Mouse (Mus musculus): ENCODE measurements around the gene Rps26. TPM values are rescaled to one million over a fixed set of nuclear protein-coding genes. Genes with fewer than 3 reads are reported as not detected.
"Not testable (repeated sequence)": the region's sequence is repeated elsewhere in the genome, so short reads cannot be mapped to it uniquely, and the experiment has no call there.

The Rps26 gene
- polyA plus RNA-seq, 1 experiment from 2014 or later = 604 TPM

- no peak for ATAC-seq (replicated peaks; ENCODE audit: insufficient number of reproducible peaks, low FRiP score, low TSS enrichment)
- no peaks in the 10 kb centered on the region for H3K9me3 ChIP-seq (replicated peaks; ENCODE audit: control insufficient read depth, low read length)
- H3K36me3 ChIP-seq (ENCODE audit: control insufficient read depth, insufficient read depth, low read length) = 0 out of 2 replicates have a peak, but pooled peaks cover 2% of the 10 kb centered on the region
- H3K4me1 ChIP-seq (ENCODE audit: control insufficient read depth, insufficient read depth, low read length) = peaks cover 6% of the 10 kb centered on the region; the same call in 1 of the 2 replicates
- H3K4me3 ChIP-seq (ENCODE audit: low read depth, low read length) = no peak overlapping the region
- H3K9ac ChIP-seq (ENCODE audit: low read depth, low read length) = no peak overlapping the region
- WGBS (ENCODE audit: insufficient replicate concordance) = 86% methylated on average over 13 of the region's 13 CpGs
- no peak overlapping the region for H3K4me2 ChIP-seq
- H3K27ac ChIP-seq (ENCODE audit: low read depth, low read length) = no peak overlapping the region
- no peaks in the 10 kb centered on the region for H3K27me3 ChIP-seq (ENCODE audit: control insufficient read depth, insufficient read depth, low read length)
Measured at GRCm38 (mm10) chr10:128635697-128636096, 9.2 kb upstream of the Rps26 start.

- 0 out of 2 replicates have a peak, but pooled peaks cover 2% of the 10 kb centered on the region for H3K36me3 ChIP-seq (ENCODE audit: control insufficient read depth, insufficient read depth, low read length)
- no peak overlapping the region for H3K4me3 ChIP-seq (ENCODE audit: low read depth, low read length)
- no peak overlapping the region for H3K4me2 ChIP-seq
- no peak overlapping the region for H3K9ac ChIP-seq (ENCODE audit: low read depth, low read length)
- no peaks in the 10 kb centered on the region for H3K4me1 ChIP-seq (ENCODE audit: control insufficient read depth, insufficient read depth, low read length)
- no peaks in the 10 kb centered on the region for H3K9me3 ChIP-seq (replicated peaks; ENCODE audit: control insufficient read depth, low read length)
- ATAC-seq (replicated peaks; ENCODE audit: insufficient number of reproducible peaks, low FRiP score, low TSS enrichment) = no peak; the same call in 1 of the 2 replicates
- WGBS (ENCODE audit: insufficient replicate concordance) = 26% methylated on average over 6 of the region's 6 CpGs
- H3K27me3 ChIP-seq (ENCODE audit: control insufficient read depth, insufficient read depth, low read length) = no peaks in the 10 kb centered on the region
- no peak overlapping the region for H3K27ac ChIP-seq (ENCODE audit: low read depth, low read length)
Measured at GRCm38 (mm10) chr10:128631571-128631970, 5.0 kb upstream of the Rps26 start.

GRCm38 (mm10) chr10:128630306-128630705, 3.8 kb upstream of the Rps26 start:
- not testable (repeated sequence) for H3K27ac ChIP-seq (ENCODE audit: low read depth, low read length); H3K36me3 ChIP-seq (ENCODE audit: control insufficient read depth, insufficient read depth, low read length); H3K4me1 ChIP-seq (ENCODE audit: control insufficient read depth, insufficient read depth, low read length); ATAC-seq (replicated peaks; ENCODE audit: insufficient number of reproducible peaks, low FRiP score, low TSS enrichment); H3K27me3 ChIP-seq (ENCODE audit: control insufficient read depth, insufficient read depth, low read length); H3K9me3 ChIP-seq (replicated peaks; ENCODE audit: control insufficient read depth, low read length); H3K4me2 ChIP-seq; H3K4me3 ChIP-seq (ENCODE audit: low read depth, low read length); H3K9ac ChIP-seq (ENCODE audit: low read depth, low read length)
- 77% methylated on average over 5 of the region's 5 CpGs for WGBS (ENCODE audit: insufficient replicate concordance)

- ATAC-seq (replicated peaks; ENCODE audit: insufficient number of reproducible peaks, low FRiP score, low TSS enrichment) = no peak
- WGBS (ENCODE audit: insufficient replicate concordance) = 71% methylated on average over 2 of the region's 2 CpGs
- no peak overlapping the region for H3K4me3 ChIP-seq (ENCODE audit: low read depth, low read length)
- H3K4me2 ChIP-seq = no peak overlapping the region
- no peak overlapping the region for H3K27ac ChIP-seq (ENCODE audit: low read depth, low read length)
- H3K36me3 ChIP-seq (ENCODE audit: control insufficient read depth, insufficient read depth, low read length) = peaks cover 5% of the 10 kb centered on the region; the same call in 1 of the 2 replicates
- peaks cover 5% of the 10 kb centered on the region for H3K4me1 ChIP-seq (ENCODE audit: control insufficient read depth, insufficient read depth, low read length)
- H3K9me3 ChIP-seq (replicated peaks; ENCODE audit: control insufficient read depth, low read length) = no peaks in the 10 kb centered on the region
- H3K9ac ChIP-seq (ENCODE audit: low read depth, low read length) = no peak overlapping the region
- no peaks in the 10 kb centered on the region for H3K27me3 ChIP-seq (ENCODE audit: control insufficient read depth, insufficient read depth, low read length)
Measured at GRCm38 (mm10) chr10:128629746-128630145, 3.2 kb upstream of the Rps26 start.

- 74% methylated on average over 10 of the region's 10 CpGs for WGBS (ENCODE audit: insufficient replicate concordance)
- no peak for ATAC-seq (replicated peaks; ENCODE audit: insufficient number of reproducible peaks, low FRiP score, low TSS enrichment)
- H3K4me2 ChIP-seq = no peak overlapping the region
- no peaks in the 10 kb centered on the region for H3K27me3 ChIP-seq (ENCODE audit: control insufficient read depth, insufficient read depth, low read length)
- H3K27ac ChIP-seq (ENCODE audit: low read depth, low read length) = no peak overlapping the region
- peaks cover 5% of the 10 kb centered on the region for H3K4me1 ChIP-seq (ENCODE audit: control insufficient read depth, insufficient read depth, low read length)
- peaks cover 16% of the 10 kb centered on the region for H3K36me3 ChIP-seq (ENCODE audit: control insufficient read depth, insufficient read depth, low read length)
- no peaks in the 10 kb centered on the region for H3K9me3 ChIP-seq (replicated peaks; ENCODE audit: control insufficient read depth, low read length)
- H3K4me3 ChIP-seq (ENCODE audit: low read depth, low read length) = no peak overlapping the region
- H3K9ac ChIP-seq (ENCODE audit: low read depth, low read length) = no peak overlapping the region
Measured at GRCm38 (mm10) chr10:128627398-128628317, 1.1 kb upstream of the Rps26 start.

- Histone ChIP-seq H3K9me3 (replicated peaks; ENCODE audit: control insufficient read depth, low read length) (no peaks in the 10 kb centered on the region), H3K9ac (ENCODE audit: low read depth, low read length) (peak overlapping the region; percentile 91), H3K36me3 (ENCODE audit: control insufficient read depth, insufficient read depth, low read length) (peaks cover 16% of the 10 kb centered on the region), H3K4me1 (ENCODE audit: control insufficient read depth, insufficient read depth, low read length) (peaks cover 5% of the 10 kb centered on the region), H3K27me3 (ENCODE audit: control insufficient read depth, insufficient read depth, low read length) (no peaks in the 10 kb centered on the region), H3K27ac (ENCODE audit: low read depth, low read length) (peak overlapping the region; percentile 74; the same call in 1 of the 2 replicates), H3K4me3 (ENCODE audit: low read depth, low read length) (peak overlapping the region; percentile 71), H3K4me2 (peak overlapping the region; percentile 98)
- 35% methylated on average over 7 of the region's 7 CpGs for WGBS (ENCODE audit: insufficient replicate concordance)
- no peak for ATAC-seq (replicated peaks; ENCODE audit: insufficient number of reproducible peaks, low FRiP score, low TSS enrichment)
Measured at GRCm38 (mm10) chr10:128625287-128625894, 1.2 kb downstream of the Rps26 start.

GRCm38 (mm10) chr10:128623106-128623613, 3.4 kb downstream of the Rps26 start:
- 76% methylated on average over 3 of the region's 4 CpGs for WGBS (ENCODE audit: insufficient replicate concordance)
- not testable (repeated sequence) for H3K27me3 ChIP-seq (ENCODE audit: control insufficient read depth, insufficient read depth, low read length); ATAC-seq (replicated peaks; ENCODE audit: insufficient number of reproducible peaks, low FRiP score, low TSS enrichment); H3K9me3 ChIP-seq (replicated peaks; ENCODE audit: control insufficient read depth, low read length); H3K27ac ChIP-seq (ENCODE audit: low read depth, low read length); H3K4me1 ChIP-seq (ENCODE audit: control insufficient read depth, insufficient read depth, low read length); H3K9ac ChIP-seq (ENCODE audit: low read depth, low read length); H3K4me3 ChIP-seq (ENCODE audit: low read depth, low read length); H3K4me2 ChIP-seq
- peaks cover 16% of the 10 kb centered on the region for H3K36me3 ChIP-seq (ENCODE audit: control insufficient read depth, insufficient read depth, low read length)

GRCm38 (mm10) chr10:128622702-128623101, 3.8 kb downstream of the Rps26 start:
- Histone ChIP-seq H3K9ac (ENCODE audit: low read depth, low read length) (no peak overlapping the region), H3K4me3 (ENCODE audit: low read depth, low read length) (no peak overlapping the region), H3K4me2 (no peak overlapping the region), H3K4me1 (ENCODE audit: control insufficient read depth, insufficient read depth, low read length) (peaks cover 5% of the 10 kb centered on the region), H3K27ac (ENCODE audit: low read depth, low read length) (no peak overlapping the region), H3K36me3 (ENCODE audit: control insufficient read depth, insufficient read depth, low read length) (peaks cover 16% of the 10 kb centered on the region), H3K27me3 (ENCODE audit: control insufficient read depth, insufficient read depth, low read length) (no peaks in the 10 kb centered on the region), H3K9me3 (replicated peaks; ENCODE audit: control insufficient read depth, low read length) (no peaks in the 10 kb centered on the region)
- WGBS (ENCODE audit: insufficient replicate concordance) = 76% methylated on average over 4 of the region's 4 CpGs
- no peak for ATAC-seq (replicated peaks; ENCODE audit: insufficient number of reproducible peaks, low FRiP score, low TSS enrichment)
